Mouse (Mus musculus) ES-Bruce4 (cell line): ENCODE measurements at regions not wholly inside any gene's neighbourhood (a gene's known extent, or its start where the extent isn't known, plus 50 kb on each side); places are given as distances from the start of the nearest gene placed in this dataset.

Source experiments
- H3K27ac ChIP-seq: 2 replicates; pipeline ENCODE4 v1.5.1; 2012; ENCODE audit warnings: low read length, inconsistent platforms; ENCODE audit not compliant: insufficient read depth
- H3K27me3 ChIP-seq: 2 replicates; pipeline ENCODE4 v1.6.1; 2012; ENCODE audit warnings: mild to moderate bottlenecking, low read length, inconsistent platforms; ENCODE audit not compliant: control insufficient read depth, poor library complexity, insufficient read depth, severe bottlenecking
- H3K36me3 ChIP-seq: 2 replicates; pipeline ENCODE4 v1.6.1; 2012; ENCODE audit warnings: inconsistent platforms, mild to moderate bottlenecking, low read length, moderate library complexity; ENCODE audit not compliant: control insufficient read depth, poor library complexity, insufficient read depth, severe bottlenecking
- H3K4me1 ChIP-seq: one replicate; pipeline ENCODE4 v1.8.1; 2011; ENCODE audit warnings: low read length; ENCODE audit not compliant: control insufficient read depth, insufficient read depth
- H3K4me3 ChIP-seq: 2 replicates; pipeline ENCODE4 v1.5.1; 2011; ENCODE audit warnings: low read depth, mild to moderate bottlenecking, low read length
- H3K9ac ChIP-seq: 2 replicates; pipeline ENCODE4 v1.6.1; 2012; ENCODE audit warnings: low read depth, mild to moderate bottlenecking, inconsistent platforms; ENCODE audit not compliant: poor library complexity, severe bottlenecking
- H3K9me3 ChIP-seq: replicated peaks from 2 replicates; pipeline ENCODE4 v1.6.1; 2012; ENCODE audit warnings: mild to moderate bottlenecking, low read length, inconsistent platforms; ENCODE audit not compliant: control insufficient read depth, poor library complexity, insufficient read depth, severe bottlenecking
- CTCF ChIP-seq: IDR thresholded peaks from one replicate; pipeline ENCODE4 v1.8.1; 2011; ENCODE audit warnings: low read depth, low read length
- EP300 ChIP-seq: IDR thresholded peaks from 2 replicates; pipeline ENCODE4 v1.6.1; 2011; ENCODE audit warnings: low read depth, low read length; ENCODE audit not compliant: insufficient read depth
- POLR2A ChIP-seq: IDR thresholded peaks from one replicate; pipeline ENCODE4 v1.8.1; 2011; ENCODE audit warnings: low read length; ENCODE audit not compliant: insufficient read depth

- Histone ChIP-seq H3K4me3 (no peak overlapping the region), H3K9me3 (no peaks in the 10 kb centered on the region), H3K9ac (no peak overlapping the region), H3K36me3 (no peaks in the 10 kb centered on the region), H3K4me1 (no peaks in the 10 kb centered on the region), H3K27ac (no peak overlapping the region), H3K27me3 (no peaks in the 10 kb centered on the region)
- TF ChIP-seq POLR2A (no peak), EP300 (no peak), CTCF (no peak)
Observed at GRCm38 (mm10) chr10:98806798-98807535, 107.2 kb upstream of the Atp2b1 start.

- no peak for TF ChIP-seq POLR2A
- TF ChIP-seq CTCF, result no peak
- no peak for TF ChIP-seq EP300
- no peaks in the 10 kb centered on the region for H3K27me3 ChIP-seq
- no peak overlapping the region for H3K9ac ChIP-seq
Observed at GRCm38 (mm10) chr10:98808644-98809043, 105.6 kb upstream of the Atp2b1 start.

GRCm38 (mm10) chr10:98829051-98829450 lies 85.2 kb upstream of the Atp2b1 start:
- Histone ChIP-seq H3K27ac (no peak overlapping the region), H3K9ac (no peak overlapping the region), H3K4me3 (no peak overlapping the region), H3K9me3 (no peaks in the 10 kb centered on the region), H3K27me3 (no peaks in the 10 kb centered on the region), H3K4me1 (no peaks in the 10 kb centered on the region), H3K36me3 (no peaks in the 10 kb centered on the region)
- TF ChIP-seq EP300, result no peak
- TF ChIP-seq POLR2A, result no peak
- TF ChIP-seq CTCF, result no peak

More at GRCm38 (mm10) chr10:98808644-98809043, 105.6 kb upstream of the Atp2b1 start:
- H3K27ac ChIP-seq, result no peak overlapping the region
- H3K9me3 ChIP-seq, result no peaks in the 10 kb centered on the region
- H3K36me3 ChIP-seq, result no peaks in the 10 kb centered on the region
- no peak overlapping the region for H3K4me3 ChIP-seq
- no peaks in the 10 kb centered on the region for H3K4me1 ChIP-seq

- Histone ChIP-seq H3K27ac (no peak overlapping the region), H3K27me3 (no peaks in the 10 kb centered on the region), H3K9ac (no peak overlapping the region), H3K4me3 (no peak overlapping the region), H3K9me3 (no peaks in the 10 kb centered on the region), H3K36me3 (no peaks in the 10 kb centered on the region), H3K4me1 (no peaks in the 10 kb centered on the region)
- TF ChIP-seq POLR2A, result no peak
- no peak for TF ChIP-seq EP300
- no peak for TF ChIP-seq CTCF
Observed at GRCm38 (mm10) chr10:98831488-98831887, 82.7 kb upstream of the Atp2b1 start.

GRCm38 (mm10) chr10:98837289-98838181 lies 76.7 kb upstream of the Atp2b1 start:
- H3K9me3 ChIP-seq, result no peaks in the 10 kb centered on the region
- peaks cover 1% of the 10 kb centered on the region for H3K4me1 ChIP-seq
- no peak for TF ChIP-seq POLR2A
- TF ChIP-seq EP300, result no peak
- TF ChIP-seq CTCF, result no peak
- H3K27ac ChIP-seq, result no peak overlapping the region
- no peaks in the 10 kb centered on the region for H3K27me3 ChIP-seq
- H3K9ac ChIP-seq, result no peak overlapping the region
- no peaks in the 10 kb centered on the region for H3K36me3 ChIP-seq
- no peak overlapping the region for H3K4me3 ChIP-seq

GRCm38 (mm10) chr10:98838926-98839679 lies 75.1 kb upstream of the Atp2b1 start:
- no peak for TF ChIP-seq CTCF
- Histone ChIP-seq H3K36me3 (no peaks in the 10 kb centered on the region), H3K4me3 (no peak overlapping the region), H3K27me3 (no peaks in the 10 kb centered on the region), H3K27ac (no peak overlapping the region), H3K9ac (no peak overlapping the region), H3K4me1 (peaks cover 1% of the 10 kb centered on the region), H3K9me3 (no peaks in the 10 kb centered on the region)
